Mouse (Mus musculus): ENCODE measurements around the gene Fam104a. TPM values are rescaled to one million over a fixed set of nuclear protein-coding genes. Genes with fewer than 3 reads are reported as not detected.

The Fam104a gene
- total and polyA plus RNA-seq, 2 experiments from 2014 or later = 23.3 to 33.6 TPM

GRCm38 (mm10) chr11:113699643-113700042 lies 15.7 kb upstream of the Fam104a start:
- no peak overlapping the region for H3K27ac ChIP-seq (ENCODE audit: low read depth)
- H3K4me3 ChIP-seq (ENCODE audit: low read depth, low read length) = no peak overlapping the region
- H3K9ac ChIP-seq (replicated peaks; ENCODE audit: low read depth, low read length) = no peak overlapping the region
- no peaks in the 10 kb centered on the region for H3K4me1 ChIP-seq (ENCODE audit: control insufficient read depth, insufficient read depth)
- no peaks in the 10 kb centered on the region for H3K27me3 ChIP-seq (ENCODE audit: control insufficient read depth, insufficient read depth, low read length)
- no peak overlapping the region for H3K4me2 ChIP-seq (ENCODE audit: low read depth, low read length)
- 86% methylated on average over 7 of the region's 7 CpGs for WGBS
- DNase-seq (ENCODE audit: low spot score) = no peak
- H3K9me3 ChIP-seq (replicated peaks; ENCODE audit: control insufficient read depth, low read length) = no peaks in the 10 kb centered on the region
- TF ChIP-seq CTCF (IDR thresholded peaks at IDR 0.05; ENCODE audit: low read depth) = no peak
- TF ChIP-seq EP300 (IDR thresholded peaks at IDR 0.05; ENCODE audit: low read depth) = no peak
- H3K36me3 ChIP-seq (replicated peaks; ENCODE audit: control insufficient read depth, insufficient read depth, low read length) = peaks cover 12% of the 10 kb centered on the region
- ATAC-seq (ENCODE audit: insufficient read depth, low read depth) = no peak

DNA sequence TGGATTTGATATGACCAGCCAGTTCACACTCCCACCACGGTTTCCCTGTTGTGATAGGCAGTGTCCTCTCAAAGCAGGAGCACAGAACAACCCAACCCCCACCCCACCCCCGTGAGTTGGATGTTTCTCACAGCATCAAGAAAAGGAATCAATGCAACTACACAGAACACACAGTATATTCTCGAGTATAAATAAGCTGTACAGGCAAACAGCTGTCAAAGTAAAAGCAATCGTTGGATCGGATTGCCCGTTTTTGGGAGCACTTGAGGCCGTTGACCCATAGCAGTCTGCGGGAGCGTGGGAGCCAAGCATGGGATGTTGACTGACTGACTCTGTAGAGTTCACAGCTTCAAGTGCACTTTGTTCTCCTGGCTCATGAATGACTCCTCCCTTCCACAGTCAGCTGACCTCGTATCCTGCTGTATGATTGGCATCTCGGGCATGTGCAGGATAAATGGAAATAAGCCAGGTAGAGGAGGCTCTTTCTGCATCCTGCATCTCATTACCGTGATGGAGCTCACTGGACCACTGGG lies 14.1 kb upstream of the Fam104a start:
- ATAC-seq (ENCODE audit: insufficient read depth, low read depth) (no peak), DNase-seq (ENCODE audit: low spot score) (peak; percentile 4)
- Histone ChIP-seq H3K4me3 (ENCODE audit: low read depth, low read length) (no peak overlapping the region), H3K9ac (replicated peaks; ENCODE audit: low read depth, low read length) (no peak overlapping the region), H3K27ac (ENCODE audit: low read depth) (no peak overlapping the region), H3K4me1 (ENCODE audit: control insufficient read depth, insufficient read depth) (no peaks in the 10 kb centered on the region), H3K4me2 (ENCODE audit: low read depth, low read length) (no peak overlapping the region), H3K36me3 (replicated peaks; ENCODE audit: control insufficient read depth, insufficient read depth, low read length) (peaks cover 27% of the 10 kb centered on the region), H3K9me3 (replicated peaks; ENCODE audit: control insufficient read depth, low read length) (no peaks in the 10 kb centered on the region), H3K27me3 (ENCODE audit: control insufficient read depth, insufficient read depth, low read length) (no peaks in the 10 kb centered on the region)
- 66% methylated on average over 12 of the region's 12 CpGs for WGBS
- TF ChIP-seq CTCF (IDR thresholded peaks at IDR 0.05; ENCODE audit: low read depth) (no peak), EP300 (IDR thresholded peaks at IDR 0.05; ENCODE audit: low read depth) (no peak)

- Histone ChIP-seq H3K27ac (ENCODE audit: low read depth) (no peak overlapping the region), H3K27me3 (ENCODE audit: control insufficient read depth, insufficient read depth, low read length) (no peaks in the 10 kb centered on the region), H3K4me3 (ENCODE audit: low read depth, low read length) (no peak overlapping the region), H3K4me1 (ENCODE audit: control insufficient read depth, insufficient read depth) (no peaks in the 10 kb centered on the region), H3K36me3 (replicated peaks; ENCODE audit: control insufficient read depth, insufficient read depth, low read length) (peaks cover 33% of the 10 kb centered on the region), H3K4me2 (ENCODE audit: low read depth, low read length) (no peak overlapping the region), H3K9me3 (replicated peaks; ENCODE audit: control insufficient read depth, low read length) (no peaks in the 10 kb centered on the region), H3K9ac (replicated peaks; ENCODE audit: low read depth, low read length) (no peak overlapping the region)
- ATAC-seq (ENCODE audit: insufficient read depth, low read depth) = no peak
- no peak for TF ChIP-seq CTCF (IDR thresholded peaks at IDR 0.05; ENCODE audit: low read depth)
- no peak for TF ChIP-seq EP300 (IDR thresholded peaks at IDR 0.05; ENCODE audit: low read depth)
- 63% methylated on average over 5 of the region's 5 CpGs for WGBS
- no peak for DNase-seq (ENCODE audit: low spot score)
Observed at GRCm38 (mm10) chr11:113697571-113697970, 13.6 kb upstream of the Fam104a start.

DNA sequence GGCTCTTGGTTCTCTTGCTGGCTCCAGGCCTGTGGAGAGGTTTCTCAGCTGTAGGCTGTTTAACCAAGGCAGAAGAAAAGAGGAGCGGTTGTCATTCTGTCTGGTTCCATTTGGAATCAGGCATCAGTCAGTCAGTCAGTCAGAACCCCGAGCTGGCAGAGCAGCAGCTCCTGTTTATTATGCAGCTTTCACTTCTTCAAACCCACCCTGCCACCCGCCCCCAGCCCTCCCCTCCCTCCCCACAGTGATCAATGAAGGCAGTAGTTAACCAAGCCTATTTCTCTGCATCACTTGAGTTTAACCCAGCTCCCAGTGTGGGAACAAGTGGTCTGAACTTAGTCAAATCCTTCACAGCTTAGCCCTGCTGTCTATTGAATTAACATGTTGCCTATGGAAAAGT lies 7.9 kb upstream of the Fam104a start:
- Histone ChIP-seq H3K36me3 (replicated peaks; ENCODE audit: control insufficient read depth, insufficient read depth, low read length) (peaks cover 72% of the 10 kb centered on the region), H3K4me2 (ENCODE audit: low read depth, low read length) (no peak overlapping the region), H3K4me1 (ENCODE audit: control insufficient read depth, insufficient read depth) (no peaks in the 10 kb centered on the region), H3K9me3 (replicated peaks; ENCODE audit: control insufficient read depth, low read length) (no peaks in the 10 kb centered on the region), H3K9ac (replicated peaks; ENCODE audit: low read depth, low read length) (no peak overlapping the region), H3K27me3 (ENCODE audit: control insufficient read depth, insufficient read depth, low read length) (no peaks in the 10 kb centered on the region), H3K27ac (ENCODE audit: low read depth) (no peak overlapping the region), H3K4me3 (ENCODE audit: low read depth, low read length) (no peak overlapping the region)
- TF ChIP-seq EP300 (IDR thresholded peaks at IDR 0.05; ENCODE audit: low read depth) = no peak
- no peak for TF ChIP-seq CTCF (IDR thresholded peaks at IDR 0.05; ENCODE audit: low read depth)
- WGBS = 62% methylated on average over 3 of the region's 3 CpGs
- DNase-seq (ENCODE audit: low spot score) (no peak), ATAC-seq (ENCODE audit: insufficient read depth, low read depth) (no peak)

GRCm38 (mm10) chr11:113691318-113691717 lies 7.4 kb upstream of the Fam104a start:
- no peak for DNase-seq (ENCODE audit: low spot score)
- Histone ChIP-seq H3K4me1 (ENCODE audit: control insufficient read depth, insufficient read depth) (no peaks in the 10 kb centered on the region), H3K4me2 (ENCODE audit: low read depth, low read length) (no peak overlapping the region), H3K9me3 (replicated peaks; ENCODE audit: control insufficient read depth, low read length) (no peaks in the 10 kb centered on the region), H3K9ac (replicated peaks; ENCODE audit: low read depth, low read length) (no peak overlapping the region), H3K27me3 (ENCODE audit: control insufficient read depth, insufficient read depth, low read length) (no peaks in the 10 kb centered on the region), H3K4me3 (ENCODE audit: low read depth, low read length) (no peak overlapping the region), H3K36me3 (replicated peaks; ENCODE audit: control insufficient read depth, insufficient read depth, low read length) (peaks cover 72% of the 10 kb centered on the region), H3K27ac (ENCODE audit: low read depth) (no peak overlapping the region)
- TF ChIP-seq CTCF (IDR thresholded peaks at IDR 0.05; ENCODE audit: low read depth) (no peak), EP300 (IDR thresholded peaks at IDR 0.05; ENCODE audit: low read depth) (no peak)
- 83% methylated on average over 5 of the region's 5 CpGs for whole genome bisulfite sequencing
- no peak for ATAC-seq (ENCODE audit: insufficient read depth, low read depth)

- TF ChIP-seq CTCF (IDR thresholded peaks at IDR 0.05; ENCODE audit: low read depth) = no peak
- TF ChIP-seq EP300 (IDR thresholded peaks at IDR 0.05; ENCODE audit: low read depth) = no peak
- 90% methylated on average over 12 of the region's 12 CpGs for WGBS
- no peaks in the 10 kb centered on the region for H3K27me3 ChIP-seq (ENCODE audit: control insufficient read depth, insufficient read depth, low read length)
Observed at GRCm38 (mm10) chr11:113690506-113690905, 6.6 kb upstream of the Fam104a start.

More at GRCm38 (mm10) chr11:113690506-113690905, 6.6 kb upstream of the Fam104a start:
- Histone ChIP-seq H3K4me2 (ENCODE audit: low read depth, low read length) (no peak overlapping the region), H3K4me1 (ENCODE audit: control insufficient read depth, insufficient read depth) (0 out of 2 replicates have a peak, but pooled peaks cover 2% of the 10 kb centered on the region), H3K9me3 (replicated peaks; ENCODE audit: control insufficient read depth, low read length) (no peaks in the 10 kb centered on the region), H3K36me3 (replicated peaks; ENCODE audit: control insufficient read depth, insufficient read depth, low read length) (peaks cover 69% of the 10 kb centered on the region), H3K4me3 (ENCODE audit: low read depth, low read length) (no peak overlapping the region), H3K27ac (ENCODE audit: low read depth) (no peak overlapping the region), H3K9ac (replicated peaks; ENCODE audit: low read depth, low read length) (no peak overlapping the region)
- ATAC-seq (ENCODE audit: insufficient read depth, low read depth) (no peak), DNase-seq (ENCODE audit: low spot score) (no peak)

All from heart, postnatal 0 days (tissue).